Mouse (Mus musculus) heart, embryonic 14.5 days (tissue): ENCODE results near the gene Nkain4. TPM values are rescaled to one million over a fixed set of nuclear protein-coding genes. Genes with fewer than 3 reads are reported as not detected.

Source experiments
- ATAC-seq: fragments of 200-750 bp; cut with Nextera tagmentation; 2 replicates; pipeline ENCODE4 v1.8.0; 2017; ENCODE audit warnings: low read depth, moderate TSS enrichment; ENCODE audit not compliant: insufficient number of reproducible peaks, insufficient read depth, low FRiP score
- H3K27ac ChIP-seq, 2 experiments: fragments of 200-500 bp in 1 of 2; fragments of 300-500 bp in 1 of 2; sonication (generic) in 1 of 2; replicated peaks in 1 of 2; 2 replicates each; pipeline ENCODE4 v1.5.1; 2012 to 2014; ENCODE audit warnings: low read depth in 2 of 2, low read length in 2 of 2, control low read depth in 1 of 2, mild to moderate bottlenecking in 1 of 2, mixed read lengths in 1 of 2; ENCODE audit not compliant: control insufficient read depth in 1 of 2, insufficient read depth in 1 of 2
- H3K27me3 ChIP-seq: fragments of 300-500 bp; sonication (generic); 2 replicates; pipeline ENCODE4 v1.6.1; 2014; ENCODE audit warnings: mild to moderate bottlenecking, low read length, control low read depth; ENCODE audit not compliant: control insufficient read depth, insufficient read depth
- H3K36me3 ChIP-seq: fragments of 300-500 bp; sonication (generic); 2 replicates; pipeline ENCODE4 v1.6.1; 2014; ENCODE audit warnings: mild to moderate bottlenecking, control low read depth, low read length, mixed read lengths; ENCODE audit not compliant: control insufficient read depth, insufficient read depth
- H3K4me1 ChIP-seq, 2 experiments: fragments of 200-500 bp in 1 of 2; fragments of 300-500 bp in 1 of 2; sonication (generic) in 1 of 2; 2 replicates each; pipeline ENCODE4 v1.6.1; 2012 to 2014; ENCODE audit warnings: low read length in 2 of 2, control low read depth in 1 of 2, mixed read lengths in 1 of 2; ENCODE audit not compliant: control insufficient read depth in 2 of 2, insufficient read depth in 2 of 2
- H3K4me2 ChIP-seq: fragments of 300-500 bp; sonication (generic); 2 replicates; pipeline ENCODE4 v1.6.1; 2014; ENCODE audit warnings: mild to moderate bottlenecking, low read length
- H3K4me3 ChIP-seq, 2 experiments: fragments of 200-500 bp in 1 of 2; fragments of 300-500 bp in 1 of 2; sonication (generic) in 1 of 2; 2 replicates each; pipeline ENCODE4 v1.5.1; 2012 to 2014; ENCODE audit warnings: low read length in 2 of 2, mild to moderate bottlenecking in 2 of 2, control low read depth in 1 of 2, low read depth in 1 of 2, moderate library complexity in 1 of 2; ENCODE audit not compliant: control insufficient read depth in 1 of 2, insufficient read depth in 1 of 2
- H3K9ac ChIP-seq: fragments of 300-500 bp; sonication (generic); 2 replicates; pipeline ENCODE4 v1.6.1; 2014; ENCODE audit warnings: mild to moderate bottlenecking, low read length
- H3K9me3 ChIP-seq: fragments of 300-500 bp; sonication (generic); 2 replicates; pipeline ENCODE4 v1.6.1; 2016; ENCODE audit warnings: low read length, control low read depth; ENCODE audit not compliant: control insufficient read depth
- WGBS: fragments of 180-500 bp; shearing (Covaris S2); extraction: QIAGEN DNeasy Blood & Tissue Kit; methylation state at CpG from one replicate; pipeline ENCODE4 v1.1.7; 2014; 5-methylcytosine and 5-hydroxymethylcytosine counted together
- polyA plus RNA-seq: library from polyadenylated mRNA; unstranded; fragments of >200 nt; fragmentation: Nextera tagmentation; extraction: Ambion mirVana; gene quantifications from 2 replicates; pipeline ENCODE4 v1.2.1, GENCODE M21; 2014

Gene Nkain4
- polyA plus RNA-seq, 1 experiment from 2014 or later, result 57.4 TPM

DNA sequence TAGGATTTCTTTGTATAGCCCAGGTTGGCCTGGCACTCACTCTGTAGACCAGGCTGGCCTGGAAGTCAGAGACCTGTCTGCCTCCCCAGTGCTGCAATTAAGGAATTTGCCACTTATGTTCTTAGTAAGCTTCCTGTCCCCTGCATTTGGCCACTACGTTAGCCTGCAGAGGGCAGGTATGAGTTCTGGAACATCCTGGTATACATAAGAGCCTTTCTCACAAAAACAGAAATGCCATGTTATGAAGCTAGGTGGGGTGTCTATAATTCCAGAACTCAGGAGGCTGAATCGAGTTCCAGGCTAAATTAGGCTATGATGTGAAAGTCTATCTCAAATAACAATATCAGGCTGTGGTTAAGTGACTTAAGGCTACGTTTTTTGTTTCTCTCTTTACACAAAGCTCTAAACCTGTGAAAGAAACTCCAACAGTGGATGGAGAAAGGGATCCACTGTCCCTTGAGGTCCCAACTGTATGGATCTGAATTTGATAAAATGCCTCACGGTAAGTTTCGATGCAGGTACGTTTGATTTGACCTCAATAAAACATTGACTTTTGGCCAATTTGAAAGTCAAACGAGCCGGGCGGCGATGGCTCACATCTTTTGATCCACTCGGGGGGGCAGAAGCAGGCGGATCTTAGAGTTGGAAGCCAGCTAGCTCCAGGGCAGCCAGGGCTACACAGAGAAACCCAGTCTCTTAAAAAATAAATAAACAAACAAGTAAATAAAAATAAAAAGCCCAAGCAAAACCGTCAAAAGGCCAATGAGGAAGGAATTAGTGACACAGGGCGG lies 11.8 kb upstream of the Nkain4 start:
- Histone ChIP-seq H3K9ac (peak overlapping the region; percentile 96), H3K27ac (peak overlapping the region; percentile 92 to 95), H3K27me3 (no peaks in the 10 kb centered on the region), H3K9me3 (no peaks in the 10 kb centered on the region), H3K36me3 (peaks cover 26% of the 10 kb centered on the region), H3K4me2 (peak overlapping the region; percentile 87), H3K4me1 (peaks cover 20 to 39% of the 10 kb centered on the region in 2 experiments), H3K4me3 (peak overlapping the region; percentile 84 to 94)
- 12% methylated on average over 14 of the region's 14 CpGs for WGBS
- no peak for ATAC-seq

DNA sequence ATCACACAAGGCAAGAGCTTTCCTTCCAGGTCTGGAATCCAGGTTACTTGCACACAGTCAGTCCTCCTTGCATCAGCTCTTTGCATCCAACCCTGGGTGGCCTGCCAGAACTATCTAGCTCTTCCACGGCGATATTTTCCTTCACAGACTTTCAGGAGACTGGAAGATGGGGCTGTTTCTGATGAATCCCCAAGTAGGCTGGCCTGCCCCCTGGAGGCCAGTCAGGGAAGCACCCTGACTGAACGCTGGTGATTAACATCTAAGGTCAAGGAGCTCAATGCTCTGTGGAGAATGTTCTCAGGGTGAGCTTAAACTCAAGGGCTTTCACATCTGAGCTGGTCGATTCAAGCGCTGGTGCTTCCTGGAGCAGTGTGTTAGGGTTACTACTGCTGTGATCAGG lies 9.5 kb upstream of the Nkain4 start:
- 5% methylated on average over 5 of the region's 5 CpGs for WGBS
- Histone ChIP-seq H3K27me3 (no peaks in the 10 kb centered on the region), H3K4me1 (peaks cover 20 to 35% of the 10 kb centered on the region in 2 experiments), H3K9me3 (no peaks in the 10 kb centered on the region), H3K4me2 (no peak overlapping the region), H3K9ac (no peak overlapping the region), H3K36me3 (peaks cover 4% of the 10 kb centered on the region; the same call in 1 of the 2 replicates), H3K27ac (peak overlapping the region in 1 of 2 experiments; percentile 75; a peak in 2 of 4 replicates), H3K4me3 (no peak overlapping the region)
- ATAC-seq, result no peak

GRCm38 (mm10) chr2:180962616-180963308 lies 8.3 kb upstream of the Nkain4 start:
- Histone ChIP-seq H3K27ac (peak overlapping the region; percentile 75 to 79), H3K36me3 (no peaks in the 10 kb centered on the region), H3K4me1 (peaks cover 20 to 28% of the 10 kb centered on the region in 2 experiments), H3K9me3 (no peaks in the 10 kb centered on the region), H3K4me2 (no peak overlapping the region), H3K27me3 (no peaks in the 10 kb centered on the region), H3K9ac (no peak overlapping the region), H3K4me3 (no peak overlapping the region)
- peak; percentile 66 for ATAC-seq
- WGBS, result 50% methylated on average over 2 of the region's 2 CpGs

DNA sequence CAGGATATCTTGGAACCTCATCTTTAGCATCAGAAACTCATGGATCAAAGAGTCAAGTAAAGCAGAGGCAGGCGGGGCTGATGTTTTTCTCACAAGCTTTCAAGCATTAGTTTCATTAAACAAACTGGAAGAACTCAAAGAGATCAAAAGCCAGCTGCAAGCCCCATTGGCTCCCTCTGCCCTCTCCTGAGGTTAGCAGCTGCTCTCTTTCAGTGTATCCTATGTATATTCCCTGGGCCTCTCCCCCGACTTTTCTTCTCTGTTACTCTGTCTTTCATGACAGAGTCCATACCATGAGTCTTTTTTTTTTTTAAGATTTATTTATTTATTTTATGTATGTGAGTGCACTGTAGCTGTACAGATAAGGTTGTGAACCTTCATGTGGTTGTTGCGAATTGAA lies 5.7 kb upstream of the Nkain4 start:
- Histone ChIP-seq H3K4me1 (peaks cover 20 to 23% of the 10 kb centered on the region in 2 experiments), H3K9me3 (no peaks in the 10 kb centered on the region), H3K4me2 (no peak overlapping the region), H3K4me3 (no peak overlapping the region), H3K27ac (no peak overlapping the region), H3K36me3 (no peaks in the 10 kb centered on the region), H3K27me3 (peaks cover 5% of the 10 kb centered on the region; the same call in 1 of the 2 replicates), H3K9ac (no peak overlapping the region)
- no peak for ATAC-seq
- 65% methylated on average over 3 of the region's 3 CpGs for WGBS

DNA sequence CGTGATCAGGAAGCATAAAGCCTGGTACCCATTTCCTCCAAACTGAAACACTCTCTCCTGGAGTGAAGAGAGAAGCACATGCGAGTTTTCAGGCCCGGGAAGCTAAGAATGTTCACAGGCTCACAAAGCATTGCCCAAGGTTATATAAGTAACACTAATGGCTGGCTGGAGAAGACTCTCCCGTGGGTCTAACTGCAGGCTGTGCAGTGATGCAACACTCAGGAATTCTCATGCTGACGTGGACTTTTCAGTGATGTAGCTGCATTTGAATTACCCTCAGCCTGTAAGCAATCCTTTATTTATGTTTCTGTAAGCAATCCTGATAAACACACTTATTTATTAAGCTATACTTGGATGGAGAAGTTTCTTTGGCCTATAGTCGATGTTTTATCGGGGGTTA lies 5.1 kb upstream of the Nkain4 start:
- no peak for ATAC-seq
- H3K27ac ChIP-seq, result no peak overlapping the region

DNA sequence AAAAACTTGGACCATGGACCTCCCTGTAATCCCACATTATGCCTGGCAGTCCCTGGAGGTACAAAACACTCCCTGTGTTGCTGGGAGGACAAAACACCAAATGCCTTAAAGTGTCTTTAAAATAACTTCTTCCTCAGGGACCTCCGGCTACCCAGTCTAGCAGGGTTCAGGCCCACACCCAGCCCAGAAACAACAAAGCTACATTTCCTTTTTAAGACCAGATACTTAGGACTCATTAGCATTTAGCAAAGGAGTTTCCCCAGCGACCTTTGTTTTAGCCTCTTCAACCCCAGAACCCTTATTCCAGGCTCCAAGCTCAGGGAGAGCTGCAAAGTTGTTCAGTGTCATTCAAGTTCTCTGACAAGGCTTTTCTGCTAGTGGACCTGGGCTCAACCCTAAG lies 861 bp downstream of the Nkain4 start:
- Histone ChIP-seq H3K9me3 (no peaks in the 10 kb centered on the region), H3K9ac (peak overlapping the region; percentile 72), H3K27me3 (peaks cover 22% of the 10 kb centered on the region; the same call in 1 of the 2 replicates), H3K4me1 (peaks cover 5 to 17% of the 10 kb centered on the region in 2 experiments), H3K36me3 (no peaks in the 10 kb centered on the region), H3K4me2 (peak overlapping the region; percentile 92), H3K4me3 (peak overlapping the region; percentile 60 to 61), H3K27ac (peak overlapping the region; percentile 46 to 70; a peak in 3 of 4 replicates)
- no peak for ATAC-seq
- 27% methylated on average over 2 of the region's 2 CpGs for WGBS

More for the DNA sequence above, 5.1 kb upstream of the Nkain4 start:
- Histone ChIP-seq H3K4me1 (peaks cover 20 to 25% of the 10 kb centered on the region in 2 experiments), H3K9ac (no peak overlapping the region), H3K4me3 (no peak overlapping the region), H3K9me3 (no peaks in the 10 kb centered on the region), H3K27me3 (peaks cover 7% of the 10 kb centered on the region; the same call in 1 of the 2 replicates), H3K4me2 (no peak overlapping the region), H3K36me3 (no peaks in the 10 kb centered on the region)
- 72% methylated on average over 7 of the region's 7 CpGs for WGBS

GRCm38 (mm10) chr2:180952731-180953171 lies 1.7 kb downstream of the Nkain4 start:
- WGBS, result 21% methylated on average over 9 of the region's 9 CpGs
- Histone ChIP-seq H3K9me3 (no peaks in the 10 kb centered on the region), H3K4me1 (peaks cover 5 to 17% of the 10 kb centered on the region in 2 experiments), H3K4me2 (peak overlapping the region; percentile 92), H3K36me3 (no peaks in the 10 kb centered on the region), H3K27me3 (peaks cover 22% of the 10 kb centered on the region; the same call in 1 of the 2 replicates), H3K9ac (peak overlapping the region; percentile 72; the same call in 1 of the 2 replicates), H3K27ac (peak overlapping the region; percentile 66 to 70), H3K4me3 (peak overlapping the region; percentile 60 to 61; a peak in 3 of 4 replicates)
- ATAC-seq, result no peak
